Mouse (Mus musculus): Measurements from ENCODE around the gene Islr2.

GRCm38 (mm10) chr9:58179390-58179789 is 24.7 kb downstream of the Islr2 start:
- no peak for TF ChIP-seq CTCF (IDR thresholded peaks at IDR 0.05; ENCODE audit: low read depth, low read length)
- TF ChIP-seq GATA1 (IDR thresholded peaks at IDR 0.05; ENCODE audit: borderline replicate concordance, low read length), result no peak
- no peak for TF ChIP-seq TAL1 (conservative IDR thresholded peaks at IDR 0.05; ENCODE audit: low read depth, low read length)
- no peak for TF ChIP-seq POLR2AphosphoS5 (IDR thresholded peaks at IDR 0.05; ENCODE audit: insufficient replicate concordance, low read depth, low read length)
- TF ChIP-seq GATA2 (IDR thresholded peaks at IDR 0.05; ENCODE audit: borderline replicate concordance, low read depth, low read length), result no peak

Data from G1E (cell line).